Mouse (Mus musculus): ENCODE measurements around the gene Spaar. TPM values are rescaled to one million over a fixed set of nuclear protein-coding genes. Genes with fewer than 3 reads are reported as not detected.
A peak's percentile ranks its signal among the peaks of the same experiment; 100 is the strongest.

Spaar gene
- polyA plus RNA-seq, 1 experiment from 2014 or later: 8.1 TPM

DNA sequence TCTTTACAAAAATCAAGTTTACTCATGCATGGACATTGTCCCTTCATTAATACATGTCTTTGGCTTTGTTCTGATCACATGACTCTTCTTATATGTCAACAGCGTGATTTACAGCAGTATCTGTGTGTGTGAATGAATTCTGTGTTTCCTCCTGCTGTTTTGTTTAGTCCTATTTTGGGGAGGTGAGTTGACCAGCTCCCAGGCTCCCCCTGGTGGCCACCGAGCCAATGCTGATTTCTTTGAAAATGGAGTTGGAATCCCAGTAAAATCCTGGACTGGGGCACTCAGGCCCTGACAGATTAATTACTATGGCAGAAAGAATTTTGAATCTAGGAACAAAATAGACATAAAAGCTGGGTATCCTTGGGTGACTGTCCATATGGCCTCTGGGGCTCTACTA lies 18.0 kb upstream of the Spaar start:
- WGBS: 3% methylated on average over 2 of the region's 2 CpGs
- H3K27me3 ChIP-seq (replicated peaks; ENCODE audit: insufficient read depth, low read length): no peaks in the 10 kb centered on the region
- H3K9me3 ChIP-seq (ENCODE audit: low read length): no peaks in the 10 kb centered on the region
- peak; percentile 87 for DNase-seq (ENCODE audit: low spot score)
- H3K4me1 ChIP-seq (ENCODE audit: insufficient read depth, low read depth, low read length): no peaks in the 10 kb centered on the region; the same call in 1 of the 2 replicates
- ATAC-seq: peak; percentile 26; the same call in 1 of the 2 replicates
- H3K9ac ChIP-seq (replicated peaks; ENCODE audit: low read depth): no peak overlapping the region
- no peak overlapping the region for H3K4me2 ChIP-seq (replicated peaks; ENCODE audit: low read depth, low read length)
- no peak overlapping the region for H3K4me3 ChIP-seq (ENCODE audit: low read depth, low read length)
- H3K36me3 ChIP-seq (ENCODE audit: insufficient read depth, low read length): no peaks in the 10 kb centered on the region
- TF ChIP-seq CTCF (IDR thresholded peaks at IDR 0.05) (peak; percentile 93), EP300 (IDR thresholded peaks at IDR 0.05) (no peak)
- H3K27ac ChIP-seq (ENCODE audit: low read length): no peak overlapping the region

GRCm38 (mm10) chr4:43713652-43714219 lies 16.1 kb upstream of the Spaar start:
- DNase-seq (ENCODE audit: low spot score): peak; percentile 84
- WGBS: 38% methylated on average over 7 of the region's 7 CpGs

DNA sequence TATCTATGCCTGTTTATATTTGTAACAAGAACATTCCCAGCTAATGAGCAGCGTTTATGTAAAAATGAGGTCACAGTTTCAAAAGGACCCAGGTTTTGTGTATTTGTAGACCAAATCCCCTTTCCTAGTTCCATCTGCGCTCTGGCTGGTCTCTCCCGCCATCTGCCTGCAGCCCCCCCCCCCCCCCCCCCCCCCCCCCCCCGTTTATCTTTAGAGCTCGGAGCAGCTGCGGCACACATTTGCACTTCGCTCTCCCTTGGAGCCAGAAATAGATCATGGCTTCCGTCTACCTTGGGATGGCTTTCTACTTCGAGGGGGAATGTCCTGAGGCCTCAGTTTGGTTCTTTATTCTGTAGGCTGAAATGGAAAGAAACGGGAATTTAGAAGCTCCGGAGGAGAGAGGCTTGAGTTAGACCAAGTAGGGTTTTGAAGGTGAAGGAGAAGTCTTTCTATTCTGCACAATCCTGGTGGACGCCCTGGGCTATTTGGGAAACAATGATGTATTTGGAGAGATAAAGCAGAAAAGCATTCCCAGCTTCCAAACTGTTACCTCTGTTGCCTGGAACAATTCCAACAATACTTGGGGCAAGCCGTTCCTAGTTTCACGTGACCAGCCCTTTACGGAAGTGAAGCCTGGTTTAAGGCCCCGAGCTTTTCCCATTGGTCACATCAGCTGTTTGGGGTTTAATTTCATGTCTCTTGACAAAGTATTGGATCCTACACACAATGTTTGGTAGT lies 9.2 kb upstream of the Spaar start:
- Histone ChIP-seq H3K4me3 (ENCODE audit: low read depth, low read length) (no peak overlapping the region), H3K27me3 (replicated peaks; ENCODE audit: insufficient read depth, low read length) (no peaks in the 10 kb centered on the region), H3K4me1 (ENCODE audit: insufficient read depth, low read depth, low read length) (no peaks in the 10 kb centered on the region), H3K4me2 (replicated peaks; ENCODE audit: low read depth, low read length) (no peak overlapping the region), H3K36me3 (ENCODE audit: insufficient read depth, low read length) (no peaks in the 10 kb centered on the region), H3K27ac (ENCODE audit: low read length) (no peak overlapping the region), H3K9me3 (ENCODE audit: low read length) (no peaks in the 10 kb centered on the region), H3K9ac (replicated peaks; ENCODE audit: low read depth) (no peak overlapping the region)
- TF ChIP-seq CTCF (IDR thresholded peaks at IDR 0.05) (no peak), EP300 (IDR thresholded peaks at IDR 0.05) (no peak)
- WGBS: 51% methylated on average over 13 of the region's 16 CpGs
- ATAC-seq (0 out of 2 replicates have a peak, but pooled peaks have one; percentile 15), DNase-seq (ENCODE audit: low spot score) (no peak)

More at GRCm38 (mm10) chr4:43713652-43714219, 16.1 kb upstream of the Spaar start:
- Histone ChIP-seq H3K9me3 (ENCODE audit: low read length) (no peaks in the 10 kb centered on the region), H3K9ac (replicated peaks; ENCODE audit: low read depth) (no peak overlapping the region), H3K4me2 (replicated peaks; ENCODE audit: low read depth, low read length) (no peak overlapping the region), H3K4me1 (ENCODE audit: insufficient read depth, low read depth, low read length) (no peaks in the 10 kb centered on the region; the same call in 1 of the 2 replicates), H3K4me3 (ENCODE audit: low read depth, low read length) (no peak overlapping the region), H3K36me3 (ENCODE audit: insufficient read depth, low read length) (no peaks in the 10 kb centered on the region), H3K27ac (ENCODE audit: low read length) (no peak overlapping the region), H3K27me3 (replicated peaks; ENCODE audit: insufficient read depth, low read length) (no peaks in the 10 kb centered on the region)
- TF ChIP-seq EP300 (IDR thresholded peaks at IDR 0.05) (no peak), CTCF (IDR thresholded peaks at IDR 0.05) (no peak)
- ATAC-seq: no peak

- Histone ChIP-seq H3K4me3 (ENCODE audit: low read depth, low read length) (no peak overlapping the region), H3K36me3 (ENCODE audit: insufficient read depth, low read length) (no peaks in the 10 kb centered on the region), H3K9me3 (ENCODE audit: low read length) (no peaks in the 10 kb centered on the region), H3K27ac (ENCODE audit: low read length) (no peak overlapping the region), H3K4me1 (ENCODE audit: insufficient read depth, low read depth, low read length) (no peaks in the 10 kb centered on the region), H3K9ac (replicated peaks; ENCODE audit: low read depth) (no peak overlapping the region), H3K27me3 (replicated peaks; ENCODE audit: insufficient read depth, low read length) (no peaks in the 10 kb centered on the region), H3K4me2 (replicated peaks; ENCODE audit: low read depth, low read length) (no peak overlapping the region)
- TF ChIP-seq EP300 (IDR thresholded peaks at IDR 0.05) (no peak), CTCF (IDR thresholded peaks at IDR 0.05) (no peak)
- no peak for ATAC-seq
- DNase-seq (ENCODE audit: low spot score): no peak
- WGBS: 82% methylated on average over 4 of the region's 4 CpGs
Observed at GRCm38 (mm10) chr4:43722191-43722590, 7.6 kb upstream of the Spaar start.

GRCm38 (mm10) chr4:43724764-43725163 lies 5.1 kb upstream of the Spaar start:
- H3K27ac ChIP-seq (ENCODE audit: low read length): no peak overlapping the region
- no peak for ATAC-seq
- H3K9ac ChIP-seq (replicated peaks; ENCODE audit: low read depth): no peak overlapping the region
- no peaks in the 10 kb centered on the region for H3K27me3 ChIP-seq (replicated peaks; ENCODE audit: insufficient read depth, low read length)
- no peak overlapping the region for H3K4me2 ChIP-seq (replicated peaks; ENCODE audit: low read depth, low read length)
- H3K36me3 ChIP-seq (ENCODE audit: insufficient read depth, low read length): no peaks in the 10 kb centered on the region
- WGBS: 14% methylated on average over 1 of the region's 1 CpGs
- TF ChIP-seq EP300 (IDR thresholded peaks at IDR 0.05) (no peak), CTCF (IDR thresholded peaks at IDR 0.05) (peak; percentile 88)
- peaks cover 21% of the 10 kb centered on the region; the same call in 1 of the 2 replicates for H3K4me1 ChIP-seq (ENCODE audit: insufficient read depth, low read depth, low read length)
- peak; percentile 79 for DNase-seq (ENCODE audit: low spot score)
- H3K9me3 ChIP-seq (ENCODE audit: low read length): no peaks in the 10 kb centered on the region
- H3K4me3 ChIP-seq (ENCODE audit: low read depth, low read length): no peak overlapping the region

DNA sequence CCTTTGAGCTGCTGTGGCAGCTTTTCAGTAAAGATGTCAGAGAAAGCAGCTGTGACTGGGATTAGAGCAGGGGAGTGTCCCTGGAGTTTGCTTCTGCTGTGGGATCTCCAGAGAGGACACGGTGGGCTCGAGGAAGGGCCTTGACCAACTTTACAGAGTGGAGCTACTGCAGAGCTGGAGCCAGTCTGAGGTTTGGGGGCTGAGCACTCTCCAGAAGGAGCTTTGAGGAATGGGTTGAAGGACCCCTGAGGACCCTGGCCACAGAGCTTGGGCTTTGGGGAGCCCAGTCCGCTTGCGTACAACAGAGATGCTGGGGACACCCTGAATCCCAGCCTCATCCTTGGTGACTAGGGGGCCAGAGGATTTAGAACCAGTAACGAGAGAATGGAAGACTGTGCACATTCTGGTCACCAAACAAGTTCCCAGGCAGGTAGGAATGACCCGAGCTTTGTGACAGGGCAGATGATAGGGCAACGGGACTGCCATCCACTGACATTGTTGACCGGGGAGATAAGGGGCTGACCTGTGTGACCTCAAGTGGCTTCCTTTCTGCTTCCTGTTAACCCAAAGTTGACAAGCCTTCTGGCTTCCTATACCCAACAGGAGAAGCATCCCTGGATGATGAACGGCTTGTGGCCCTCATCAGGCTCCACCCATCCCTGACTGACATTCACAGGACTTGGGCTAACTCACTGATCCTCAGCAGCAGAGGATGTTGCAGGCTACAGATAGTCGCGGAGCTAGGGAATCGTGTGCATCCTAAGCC lies 3.4 kb upstream of the Spaar start:
- Histone ChIP-seq H3K4me1 (ENCODE audit: insufficient read depth, low read depth, low read length) (peaks cover 28% of the 10 kb centered on the region; the same call in 1 of the 2 replicates), H3K9me3 (ENCODE audit: low read length) (no peaks in the 10 kb centered on the region), H3K9ac (replicated peaks; ENCODE audit: low read depth) (no peak overlapping the region), H3K4me2 (replicated peaks; ENCODE audit: low read depth, low read length) (no peak overlapping the region), H3K27me3 (replicated peaks; ENCODE audit: insufficient read depth, low read length) (no peaks in the 10 kb centered on the region), H3K27ac (ENCODE audit: low read length) (peak overlapping the region; percentile 97), H3K36me3 (ENCODE audit: insufficient read depth, low read length) (no peaks in the 10 kb centered on the region), H3K4me3 (ENCODE audit: low read depth, low read length) (no peak overlapping the region)
- 44% methylated on average over 12 of the region's 12 CpGs for WGBS
- TF ChIP-seq CTCF (IDR thresholded peaks at IDR 0.05) (no peak), EP300 (IDR thresholded peaks at IDR 0.05) (no peak)
- peak; percentile 0 for ATAC-seq
- DNase-seq (ENCODE audit: low spot score): no peak
